Mouse (Mus musculus) ES-E14 (cell line): Measurements from ENCODE around the gene Olfr213.

Source experiments
- CHD2 ChIP-seq: IDR thresholded peaks from 2 replicates; pipeline ENCODE4 v1.6.1; 2014; ENCODE audit warnings: mild to moderate bottlenecking, low read depth, low read length, inconsistent platforms
- HCFC1 ChIP-seq: IDR thresholded peaks from 2 replicates; pipeline ENCODE4 v1.6.1; 2012; ENCODE audit warnings: low read length, inconsistent platforms, borderline replicate concordance; ENCODE audit not compliant: insufficient read depth
- ZNF384 ChIP-seq: IDR thresholded peaks from 2 replicates; pipeline ENCODE4 v1.6.1; 2012; ENCODE audit warnings: low read depth, low read length, inconsistent platforms

DNA sequence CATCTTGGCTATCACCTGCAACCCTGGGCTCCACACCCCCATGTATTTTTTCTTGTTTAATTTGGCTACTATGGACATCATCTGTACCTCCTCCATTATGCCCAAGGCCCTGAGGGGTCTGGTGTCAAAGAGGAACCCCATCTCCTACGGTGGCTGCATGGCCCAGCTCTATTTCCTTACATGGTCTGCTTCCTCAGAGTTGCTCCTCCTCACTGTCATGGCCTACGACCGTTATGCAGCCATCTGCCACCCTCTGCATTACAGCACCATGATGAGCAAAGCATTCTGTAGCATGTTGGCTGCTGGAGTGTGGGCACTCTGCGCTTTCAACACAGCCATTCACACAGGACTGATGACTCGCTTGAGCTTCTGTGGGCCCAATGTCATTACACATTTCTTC is 44.5 kb upstream of the Olfr213 start:
- no peak for TF ChIP-seq CHD2
- no peak for TF ChIP-seq HCFC1
- TF ChIP-seq ZNF384 = no peak
